Mouse (Mus musculus) subcutaneous adipose tissue, adult 2 months (tissue): Measurements from ENCODE around the gene H2-Q6. TPM values are rescaled to one million over a fixed set of nuclear protein-coding genes. Genes with fewer than 3 reads are reported as not detected.

Experiments
- polyA plus RNA-seq: library from polyadenylated mRNA; depleted of rRNA; stranded (reverse); fragments of >200 nt; gene quantifications from 2 replicates; pipeline ENCODE4 v1.2.3, GENCODE M21; 2012; ENCODE audit warnings: low replicate concordance; rRNA removed

Gene H2-Q6
- polyA plus RNA-seq: 60.7 and 141 TPM in 2 replicates

DNA sequence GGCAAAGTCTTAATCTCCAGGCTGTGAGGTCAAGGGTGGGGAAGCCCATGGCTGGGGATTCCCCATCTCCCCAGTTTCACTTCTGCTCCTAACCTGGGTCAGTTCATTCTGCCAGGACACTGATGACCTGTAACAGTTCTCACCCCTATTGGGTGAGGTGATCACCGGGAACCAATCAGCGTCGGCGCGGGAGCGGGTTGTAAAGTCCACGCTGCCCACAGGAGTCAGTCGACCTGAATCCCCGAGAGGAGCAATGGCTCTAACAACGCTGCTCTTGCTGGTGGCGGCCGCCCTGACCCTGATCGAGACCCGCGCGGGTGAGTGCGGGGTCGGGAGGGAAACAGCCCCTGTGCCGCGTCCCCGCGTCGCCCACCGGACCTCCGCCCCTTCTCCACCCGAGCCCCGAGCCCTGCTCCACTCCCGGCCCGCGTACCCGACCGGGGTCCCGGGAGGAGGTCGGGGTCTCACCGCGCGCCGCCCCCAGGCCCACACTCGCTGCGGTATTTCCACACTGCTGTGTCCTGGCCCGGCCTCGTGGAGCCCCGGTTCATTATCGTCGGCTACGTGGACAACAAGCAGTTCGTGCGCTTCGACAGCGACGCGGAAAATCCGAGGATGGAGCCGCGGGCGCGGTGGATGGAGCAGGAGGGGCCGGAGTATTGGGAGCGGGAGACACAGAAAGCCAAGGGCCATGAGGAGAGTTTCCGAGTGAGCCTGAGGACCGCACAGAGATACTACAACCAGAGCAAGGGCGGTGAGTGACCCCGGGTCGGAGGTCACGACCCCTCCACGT is at the start of gene H2-Q6:
TSS of gene H2-Q6 (plus strand) at position 227 of the 793 bp plus-strand sequence.

DNA sequence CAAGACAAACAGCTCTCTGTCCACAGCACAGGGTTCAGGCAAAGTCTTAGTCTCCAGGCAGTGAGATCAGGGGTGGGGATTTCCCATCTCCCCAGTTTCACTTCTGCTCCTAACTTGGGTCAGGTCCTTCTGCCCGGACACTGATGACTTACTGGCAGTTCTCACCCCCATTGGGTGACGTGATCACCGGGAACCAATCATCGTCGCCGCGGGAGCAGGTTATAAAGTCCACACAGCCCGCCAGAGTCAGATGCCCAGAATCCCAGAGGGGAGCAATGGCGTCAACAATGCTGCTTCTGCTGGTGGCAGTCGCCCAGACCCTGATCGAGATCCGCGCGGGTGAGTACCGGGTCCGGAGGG is 45.3 kb upstream of the H2-Q6 start, which contains the start of gene H2-Q4:
TSS of gene H2-Q4 (plus strand) at position 249 of the 360 bp plus-strand sequence.

DNA sequence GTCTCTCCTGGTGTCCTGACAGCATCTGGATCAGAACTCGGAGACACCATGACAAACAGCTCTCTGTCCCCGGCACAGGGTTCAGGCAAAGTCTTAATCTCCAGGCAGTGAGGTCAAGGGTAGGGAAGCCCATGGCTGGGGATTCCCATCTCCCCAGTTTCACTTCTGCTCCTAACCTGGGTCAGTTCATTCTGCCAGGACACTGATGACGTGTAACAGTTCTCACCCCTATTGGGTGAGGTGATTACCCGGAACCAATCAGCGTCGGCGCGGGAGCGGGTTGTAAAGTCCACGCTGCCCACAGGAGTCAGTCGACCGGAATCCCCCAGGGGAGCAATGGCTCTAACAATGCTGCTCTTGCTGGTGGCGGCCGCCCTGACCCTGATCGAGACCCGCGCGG is 14.2 kb downstream of the H2-Q6 start, which contains the start of gene H2-Q7:
TSS of gene H2-Q7 (plus strand) at position 271 of the 400 bp plus-strand sequence.

DNA sequence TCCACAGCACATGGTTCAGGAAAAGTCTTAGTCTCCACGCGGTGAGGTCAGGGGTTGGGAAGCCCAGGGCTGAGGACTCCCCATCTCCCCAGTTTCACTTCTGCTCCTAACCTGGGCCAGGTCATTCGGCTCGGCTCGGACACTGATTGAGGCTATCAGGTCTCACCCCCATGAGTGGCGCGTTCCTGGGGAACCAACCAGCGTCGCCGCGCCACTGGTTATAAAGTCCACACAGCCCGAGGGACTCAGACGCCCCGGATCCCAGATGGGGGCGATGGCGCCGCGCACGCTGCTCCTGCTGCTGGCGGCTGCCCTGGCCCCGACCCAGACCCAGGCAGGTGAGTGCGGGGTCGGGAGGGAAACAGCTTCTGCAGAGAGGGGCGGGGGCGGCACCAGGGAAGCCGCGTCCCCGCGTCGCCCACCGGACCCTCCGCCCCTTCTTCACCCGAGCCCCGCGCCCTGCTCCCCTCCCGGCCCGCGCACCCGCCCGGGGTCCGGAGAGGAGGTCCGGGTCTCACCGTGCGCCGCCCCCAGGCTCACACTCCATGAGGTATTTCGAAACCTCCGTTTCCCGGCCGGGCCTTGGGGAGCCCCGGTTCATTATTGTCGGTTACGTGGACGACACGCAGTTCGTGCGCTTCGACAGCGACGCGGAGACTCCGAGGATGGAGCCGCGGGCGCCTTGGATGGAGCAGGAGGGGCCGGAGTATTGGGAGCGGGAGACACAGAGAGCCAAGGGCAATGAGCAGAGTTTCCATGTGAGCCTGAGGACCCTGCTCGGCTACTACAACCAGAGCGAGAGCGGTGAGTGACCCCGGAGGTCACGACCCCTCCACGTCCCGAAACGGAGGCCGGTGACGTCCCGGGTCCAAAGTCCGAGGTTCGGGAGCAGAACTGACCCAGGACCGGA is 45.4 kb downstream of the H2-Q6 start, which contains the start of gene H2-Q10:
TSS of gene H2-Q10 (plus strand) at position 248 of the 910 bp plus-strand sequence.

Other genes with a start within 250 kb of the H2-Q6 start
- gene Aif1, start 248.8 kb upstream of the H2-Q6 start, polyA plus RNA-seq: 1.9 and 5.2 TPM in 2 replicates
- 23.5 and 60.6 TPM in 2 replicates for gene Lst1, start 236.4 kb upstream of the H2-Q6 start, polyA plus RNA-seq
- 4.2 and 11.0 TPM in 2 replicates for gene Ltb, start 230.4 kb upstream of the H2-Q6 start, polyA plus RNA-seq
- 2.2 and 3.1 TPM in 2 replicates for gene Tnf, start 222.8 kb upstream of the H2-Q6 start, polyA plus RNA-seq
- gene Lta, start 219.5 kb upstream of the H2-Q6 start, polyA plus RNA-seq: 0.16 and 0.69 TPM in 2 replicates
- 0.64 and 4.9 TPM in 2 replicates for gene Gm16181, start 204.0 kb upstream of the H2-Q6 start, polyA plus RNA-seq
- 7.5 and 9.8 TPM in 2 replicates for gene Atp6v1g2, start 191.2 kb upstream of the H2-Q6 start, polyA plus RNA-seq
- gene Nfkbil1, start 189.1 kb upstream of the H2-Q6 start, polyA plus RNA-seq: 14.3 and 18.2 TPM in 2 replicates
- gene Ddx39b, start 183.1 kb upstream of the H2-Q6 start, polyA plus RNA-seq: 285 and 496 TPM in 2 replicates
- 1,137 and 2,644 TPM in 2 replicates for gene H2-D1, start 162.1 kb upstream of the H2-Q6 start, polyA plus RNA-seq
- not detected in 2 replicates for gene H2-Q1, start 104.4 kb upstream of the H2-Q6 start, polyA plus RNA-seq
- gene H2-Q2, start 82.6 kb upstream of the H2-Q6 start, polyA plus RNA-seq: 2.4 TPM in 1 of 2 replicates, not detected in the other
- 120 and 169 TPM in 2 replicates for gene H2-Q4, start 45.2 kb upstream of the H2-Q6 start, polyA plus RNA-seq
- 158 and 289 TPM in 2 replicates for gene H2-Q7, start 14.3 kb downstream of the H2-Q6 start, polyA plus RNA-seq
- 49.0 and 72.7 TPM in 2 replicates for gene H2-Q10, start 45.2 kb downstream of the H2-Q6 start, polyA plus RNA-seq
- not detected in 2 replicates for gene Pou5f1, start 81.2 kb downstream of the H2-Q6 start, polyA plus RNA-seq
- gene Tcf19, start 92.0 kb downstream of the H2-Q6 start, polyA plus RNA-seq: 10.9 and 20.8 TPM in 2 replicates
- 6.8 and 16.7 TPM in 2 replicates for gene Cchcr1, start 92.2 kb downstream of the H2-Q6 start, polyA plus RNA-seq
- gene Psors1c2, start 108.4 kb downstream of the H2-Q6 start, polyA plus RNA-seq: 0.72 TPM in 1 of 2 replicates, not detected in the other
- 40.1 and 114 TPM in 2 replicates for gene Cdsn, start 127.3 kb downstream of the H2-Q6 start, polyA plus RNA-seq
- not detected in 2 replicates for gene 2300002M23Rik, start 142.6 kb downstream of the H2-Q6 start, polyA plus RNA-seq
- not detected in 2 replicates for gene Sfta2, start 176.7 kb downstream of the H2-Q6 start, polyA plus RNA-seq
- 0.05 TPM in 1 of 2 replicates, not detected in the other for gene Gm9573, start 201.8 kb downstream of the H2-Q6 start, polyA plus RNA-seq
- gene Mucl3, start 218.8 kb downstream of the H2-Q6 start, polyA plus RNA-seq: 0.04 and 0.19 TPM in 2 replicates
- 21.8 and 47.6 TPM in 2 replicates for gene Vars2, start 242.7 kb downstream of the H2-Q6 start, polyA plus RNA-seq
- gene Gtf2h4, start 248.9 kb downstream of the H2-Q6 start, polyA plus RNA-seq: 25.6 and 38.5 TPM in 2 replicates